Mouse (Mus musculus) MN1 (cell line): Measurements from ENCODE around the gene Stk32c.

Experiments used
- DNase-seq: peaks from one replicate; pipeline ENCODE4 v3.0.0-alpha.2; 2016; ENCODE audit warnings: low spot score

Gene Stk32c

GRCm38 (mm10) chr7:139093781-139094180 lies 119.3 kb downstream of the Stk32c start:
- DNase-seq, result no peak

DNA sequence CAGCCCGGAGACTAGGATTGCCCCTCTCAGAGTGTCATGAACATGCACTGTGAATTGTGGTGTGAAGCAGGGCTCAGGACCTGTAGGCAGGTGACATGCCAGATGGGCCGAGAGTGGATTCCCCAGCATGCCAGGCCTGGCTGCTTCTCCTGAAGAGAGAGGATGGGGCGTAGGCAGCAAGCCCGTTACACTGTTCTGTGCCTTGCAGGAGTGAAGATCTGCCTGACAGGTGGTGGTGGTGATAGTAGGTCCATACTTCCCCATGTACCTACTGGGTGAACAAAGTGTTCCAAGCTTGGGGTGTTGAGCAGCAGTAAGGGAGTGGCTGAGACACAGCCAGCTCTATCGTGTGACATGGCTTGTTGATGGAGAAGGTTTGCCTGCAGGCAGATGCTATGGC lies 120.0 kb downstream of the Stk32c start:
- DNase-seq, result no peak

DNA sequence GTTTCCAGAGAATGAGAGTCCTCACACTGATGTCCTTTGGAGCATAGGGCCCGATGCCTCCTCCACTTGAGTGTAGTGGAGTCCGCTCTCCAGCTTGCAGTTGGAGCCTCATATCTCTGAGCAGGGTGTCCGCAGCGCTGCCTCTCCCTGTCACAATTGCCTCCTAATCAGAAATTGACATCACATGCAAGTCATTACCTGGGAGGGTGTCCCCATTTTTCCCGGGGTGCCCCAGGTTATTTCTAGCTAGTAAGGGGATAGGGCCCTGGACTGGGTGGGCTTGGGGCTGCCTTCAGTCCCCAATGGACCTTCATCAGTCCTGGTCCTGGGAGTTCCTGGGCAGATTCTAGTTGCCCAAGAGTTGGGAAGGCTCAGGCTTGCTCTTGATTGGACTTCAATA lies 120.4 kb downstream of the Stk32c start:
- no peak for DNase-seq

- DNase-seq, result no peak
Observed at GRCm38 (mm10) chr7:139091681-139092080, 121.4 kb downstream of the Stk32c start.

GRCm38 (mm10) chr7:139089892-139090874 lies 122.9 kb downstream of the Stk32c start:
- no peak for DNase-seq

DNA sequence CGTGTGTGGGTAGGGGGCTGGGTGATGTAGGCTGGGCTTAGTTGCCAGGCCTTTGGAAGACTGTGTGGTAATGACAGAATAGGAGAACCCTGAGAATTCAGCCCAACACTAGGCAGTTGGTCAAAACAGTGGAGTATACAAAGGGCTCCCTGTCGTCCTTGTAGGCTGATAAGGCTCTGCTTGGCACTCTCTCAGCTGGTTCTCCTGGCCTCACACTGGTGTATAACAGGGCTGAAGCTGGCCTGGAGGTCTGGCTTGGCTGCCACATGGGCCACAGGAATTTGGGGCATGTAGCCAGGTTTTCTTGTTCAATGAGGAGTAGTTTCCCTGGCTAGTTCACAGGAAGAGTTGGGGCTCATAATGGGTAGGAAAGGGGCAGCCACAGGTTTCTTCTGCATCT lies 125.3 kb downstream of the Stk32c start:
- no peak for DNase-seq

- no peak for DNase-seq
Observed at GRCm38 (mm10) chr7:139086195-139087158, 126.6 kb downstream of the Stk32c start.

DNA sequence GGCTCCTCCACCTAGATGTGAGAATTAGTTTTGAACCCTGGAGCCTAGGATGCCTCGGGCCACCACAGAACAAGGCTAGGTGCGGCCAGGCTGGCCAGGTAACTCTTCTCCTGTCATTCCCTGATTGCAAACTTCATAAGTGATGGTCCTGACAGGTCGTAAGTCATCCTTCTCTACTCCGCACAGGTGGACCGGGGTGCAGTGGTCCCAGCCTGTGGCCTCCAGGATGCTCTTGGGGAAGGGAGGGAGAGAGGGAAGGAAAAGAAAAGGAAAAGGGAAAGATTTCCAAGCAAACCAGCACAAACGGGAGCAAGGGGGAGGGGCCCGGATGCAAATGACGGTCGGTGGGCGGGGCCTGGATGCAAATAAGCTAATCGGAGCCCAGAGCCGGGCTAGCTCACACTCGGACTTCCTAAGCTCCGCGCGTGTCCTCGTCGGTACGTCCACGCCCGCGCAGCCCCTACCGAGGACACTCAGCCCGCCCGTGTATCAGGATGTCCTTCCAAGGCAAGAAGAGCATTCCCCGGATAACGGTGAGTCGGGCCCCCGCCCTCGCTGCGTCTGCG lies 127.4 kb downstream of the Stk32c start, which contains the start of gene Dpysl4:
Dpysl4 (plus strand) TSS at position 373 of the 566 bp plus-strand sequence.
- DNase-seq, result no peak

- DNase-seq, result no peak
Observed at GRCm38 (mm10) chr7:139084316-139084715, 128.8 kb downstream of the Stk32c start.

- DNase-seq, result no peak
Observed at GRCm38 (mm10) chr7:139082281-139082680, 130.8 kb downstream of the Stk32c start.

DNA sequence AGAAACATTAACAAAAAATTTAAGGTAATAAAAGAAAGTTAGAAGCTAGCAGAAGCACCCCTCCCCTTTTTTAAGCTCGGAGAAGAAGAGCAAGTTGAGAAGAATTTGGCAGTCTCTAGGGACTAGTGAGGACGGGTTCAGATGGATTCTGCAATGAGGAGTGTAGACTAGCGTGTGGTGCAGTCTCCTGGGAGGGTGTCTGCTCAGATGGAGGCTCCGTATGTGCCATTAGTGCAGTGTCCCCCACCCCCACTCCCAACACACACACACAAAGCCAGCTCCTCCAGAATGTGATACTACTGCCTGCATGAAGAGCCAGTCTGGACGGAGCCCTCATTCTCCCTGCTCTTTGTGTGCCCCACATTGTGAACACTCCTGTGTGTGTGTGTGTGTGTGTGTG lies 131.9 kb downstream of the Stk32c start:
- DNase-seq, result no peak

- DNase-seq, result no peak
Observed at GRCm38 (mm10) chr7:139080714-139081113, 132.4 kb downstream of the Stk32c start.

- no peak for DNase-seq
Observed at GRCm38 (mm10) chr7:139079141-139079540, 134.0 kb downstream of the Stk32c start.

- no peak for DNase-seq
Observed at GRCm38 (mm10) chr7:139078181-139078580, 134.9 kb downstream of the Stk32c start.

DNA sequence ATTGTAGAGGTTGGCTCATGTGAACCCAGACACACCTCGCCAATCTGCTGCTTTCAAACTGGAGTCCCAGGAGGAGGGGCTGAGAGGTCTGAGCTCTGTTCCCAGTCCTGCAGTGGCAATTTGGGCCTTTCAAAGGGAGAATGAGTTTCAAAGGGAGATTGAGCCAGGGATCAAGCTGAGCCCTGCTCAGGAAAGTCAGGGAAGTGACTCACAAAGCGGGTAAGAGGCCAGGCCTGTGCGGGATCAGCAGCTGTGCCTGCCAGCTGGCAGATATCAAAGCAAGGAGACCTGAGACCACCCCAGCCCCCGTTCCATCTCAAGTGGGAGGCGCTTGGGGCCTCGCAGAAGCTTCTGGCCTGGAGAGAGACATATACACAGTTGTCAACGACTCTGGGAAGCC lies 135.8 kb downstream of the Stk32c start:
- DNase-seq, result no peak

DNA sequence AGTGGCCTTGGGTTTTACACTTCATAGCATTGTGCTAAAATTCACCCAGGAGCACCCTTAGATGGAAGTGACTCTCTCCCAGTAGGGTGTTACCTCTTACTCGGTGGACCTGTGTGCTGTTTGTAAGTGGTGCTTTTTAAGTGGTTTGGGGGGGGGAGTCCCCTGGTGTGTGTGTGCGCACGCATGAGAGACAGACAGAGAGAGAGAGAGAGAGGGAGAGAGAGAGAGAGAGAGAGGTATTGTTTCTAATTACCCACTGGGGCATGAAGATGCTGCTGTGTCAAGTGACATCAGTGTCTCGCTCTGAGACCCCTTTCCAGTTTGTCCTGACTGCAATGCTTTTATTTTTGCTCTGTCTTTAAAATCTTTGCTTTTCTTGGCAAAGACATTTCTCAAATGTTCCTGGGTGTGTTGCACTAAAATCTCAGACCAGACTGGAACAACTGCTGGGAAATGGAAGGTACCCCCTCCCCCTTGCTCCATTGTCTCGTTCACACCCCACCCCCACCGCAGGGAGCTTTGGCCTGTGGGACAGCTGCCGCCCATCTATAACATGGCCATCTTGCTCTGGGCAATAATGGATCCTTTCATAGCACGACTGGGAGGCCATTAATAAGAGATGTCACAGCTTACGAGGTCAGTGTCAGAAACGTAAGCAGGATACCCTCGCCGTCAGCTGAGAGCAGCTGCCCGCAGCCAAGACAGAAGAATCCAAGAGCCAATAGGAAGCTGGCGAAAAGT lies 137.9 kb downstream of the Stk32c start:
- DNase-seq, result no peak

- DNase-seq, result no peak
Observed at GRCm38 (mm10) chr7:139074189-139074588, 138.9 kb downstream of the Stk32c start.

DNA sequence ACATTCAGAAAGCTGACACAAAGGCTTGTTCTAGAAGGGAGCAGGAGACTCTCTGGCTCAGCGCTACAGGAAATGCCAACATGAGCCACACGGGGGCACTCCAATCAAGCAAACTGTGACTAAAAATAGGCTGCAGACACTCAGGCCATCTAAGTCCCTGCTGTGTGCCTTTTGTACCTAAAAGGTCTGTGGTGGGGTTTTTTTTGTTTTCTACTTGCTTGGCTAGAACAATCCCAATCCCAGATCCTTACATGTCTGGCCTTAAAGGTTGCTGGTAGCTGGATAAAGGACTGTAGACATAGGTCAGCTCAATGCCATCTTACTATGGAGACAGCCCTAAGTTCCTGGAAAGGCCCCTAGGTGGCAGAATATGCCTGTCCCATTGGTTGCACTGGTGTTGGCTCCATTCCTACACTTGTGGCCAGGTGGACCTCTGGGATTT lies 144.9 kb downstream of the Stk32c start:
- peak; percentile 84 for DNase-seq

GRCm38 (mm10) chr7:139063406-139063805 lies 149.7 kb downstream of the Stk32c start:
- no peak for DNase-seq
